8 mouse cellular contexts compared by ENCODE assay signal in the genomic region with DNA sequence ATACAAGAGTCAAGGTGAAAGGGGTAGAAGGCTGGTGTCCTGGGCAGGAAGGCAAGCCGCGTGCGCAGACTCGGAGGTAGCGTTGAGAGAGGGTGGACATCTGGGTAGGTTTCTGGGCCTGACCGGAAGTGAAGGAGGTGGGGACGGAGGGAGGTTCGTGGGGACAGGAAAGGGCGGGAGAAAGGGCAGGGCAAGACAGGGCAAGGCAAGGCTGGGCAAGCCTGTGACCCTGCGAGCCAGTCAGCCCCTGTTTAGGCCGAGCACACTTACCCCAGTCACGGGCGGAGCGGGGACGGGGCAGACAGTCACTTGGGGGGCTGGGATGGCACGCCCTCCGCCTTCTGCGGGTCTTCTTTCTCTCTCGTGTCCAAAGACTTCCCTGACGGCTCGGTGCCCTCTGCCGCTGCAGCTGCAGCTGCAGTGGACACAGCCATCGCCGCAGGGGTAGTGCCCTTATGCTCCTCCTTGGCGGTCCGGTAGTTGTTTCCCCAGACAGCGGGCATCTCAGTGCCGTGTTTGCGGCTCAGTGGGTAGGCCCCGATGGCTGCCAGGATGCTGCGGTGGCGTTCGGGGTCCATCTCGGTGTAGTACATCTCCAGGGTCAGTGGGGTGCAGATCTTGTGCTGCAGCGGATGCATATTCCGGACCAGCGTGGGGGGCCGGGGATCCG. TPM values are rescaled to one million over a fixed set of nuclear protein-coding genes. Genes with fewer than 3 reads are reported as not detected.
DNase-seq lines count a peak whose midpoint lies in the region; ATAC-seq and TF ChIP-seq lines count a peak whose summit lies in the region.

No protein-coding gene starts in this region.

- peaks cover 55% of the 10 kb centered on the region for H3K27me3 ChIP-seq in E14TG2a.4 (ENCODE audit: insufficient read depth, low read length)
- H3K27me3 ChIP-seq in heart, postnatal 0 days (ENCODE audit: control insufficient read depth, insufficient read depth, low read length): peaks cover 30% of the 10 kb centered on the region
- no peaks in the 10 kb centered on the region; the same call in 1 of the 2 replicates for H3K27me3 ChIP-seq in lung, postnatal 0 days (replicated peaks; ENCODE audit: insufficient read depth, low read length)

- peak overlapping the region; percentile 37; the same call in 1 of the 2 replicates for H3K9ac ChIP-seq in heart, postnatal 0 days (replicated peaks; ENCODE audit: low read depth, low read length)
- 0 out of 2 replicates have a peak overlapping the region, but pooled peaks have one; percentile 19 for H3K9ac ChIP-seq in lung, postnatal 0 days (replicated peaks; ENCODE audit: low read depth)

- peak overlapping the region; percentile 75 for H3K4me3 ChIP-seq in E14TG2a.4 (replicated peaks; ENCODE audit: low read length)
- H3K4me3 ChIP-seq in brown adipose tissue, adult 24 weeks (ENCODE audit: insufficient read depth, low read depth, low read length): peak overlapping the region; percentile 47
- peak overlapping the region; percentile 38 for H3K4me3 ChIP-seq in heart, postnatal 0 days (ENCODE audit: low read depth, low read length)
- H3K4me3 ChIP-seq in lung, postnatal 0 days (ENCODE audit: low read depth, low read length): peak overlapping the region; percentile 19
- no peak overlapping the region; the same call in 1 of the 2 replicates for H3K4me3 ChIP-seq in layer of hippocampus, adult 2 months

- no peak for TF ChIP-seq EP300 in heart, postnatal 0 days (IDR thresholded peaks at IDR 0.05; ENCODE audit: low read depth)
- TF ChIP-seq EP300 in lung, postnatal 0 days (IDR thresholded peaks at IDR 0.05): no peak

- no peak overlapping the region for H3K27ac ChIP-seq in brown adipose tissue, adult 24 weeks (replicated peaks; ENCODE audit: low read depth, low read length)
- H3K27ac ChIP-seq in heart, postnatal 0 days (ENCODE audit: low read depth): no peak overlapping the region
- no peak overlapping the region for H3K27ac ChIP-seq in lung, postnatal 0 days (ENCODE audit: low read length)
- no peak overlapping the region for H3K27ac ChIP-seq in layer of hippocampus, adult 2 months

- peaks cover 16% of the 10 kb centered on the region; the same call in 1 of the 2 replicates for H3K4me1 ChIP-seq in E14TG2a.4 (replicated peaks; ENCODE audit: low read depth, low read length)
- H3K4me1 ChIP-seq in brown adipose tissue, adult 24 weeks (ENCODE audit: control insufficient read depth, insufficient read depth, insufficient read length, low read length): no peaks in the 10 kb centered on the region
- no peaks in the 10 kb centered on the region for H3K4me1 ChIP-seq in heart, postnatal 0 days (ENCODE audit: control insufficient read depth, insufficient read depth)
- H3K4me1 ChIP-seq in lung, postnatal 0 days (ENCODE audit: insufficient read depth, low read depth, low read length): no peaks in the 10 kb centered on the region

- DNase-seq in heart, postnatal 0 days (ENCODE audit: low spot score): no peak
- DNase-seq in lung, postnatal 0 days (ENCODE audit: low spot score): peak; percentile 38
- no peak for DNase-seq in urinary bladder, postnatal 4 days (ENCODE audit: low spot score in 2 of 2)
- DNase-seq in thymus, postnatal 0 days (ENCODE audit: low spot score): no peak
- DNase-seq in layer of hippocampus, adult 2 months (ENCODE audit: low spot score in 2 of 2): no peak

- no peaks in the 10 kb centered on the region for H3K9me3 ChIP-seq in E14TG2a.4 (ENCODE audit: low read length)
- no peaks in the 10 kb centered on the region for H3K9me3 ChIP-seq in heart, postnatal 0 days (replicated peaks; ENCODE audit: control insufficient read depth, low read length)
- H3K9me3 ChIP-seq in lung, postnatal 0 days (ENCODE audit: low read length): no peaks in the 10 kb centered on the region

- no peak for TF ChIP-seq CTCF in E14TG2a.4 (conservative IDR thresholded peaks at IDR 0.05; ENCODE audit: low read length)
- TF ChIP-seq CTCF in heart, postnatal 0 days (IDR thresholded peaks at IDR 0.05; ENCODE audit: low read depth): no peak
- no peak for TF ChIP-seq CTCF in lung, postnatal 0 days (IDR thresholded peaks at IDR 0.05)
- TF ChIP-seq CTCF in layer of hippocampus, adult 2 months (conservative IDR thresholded peaks at IDR 0.05): no peak

- H3K36me3 ChIP-seq in E14TG2a.4 (ENCODE audit: insufficient read depth, low read length): no peaks in the 10 kb centered on the region
- no peaks in the 10 kb centered on the region for H3K36me3 ChIP-seq in heart, postnatal 0 days (replicated peaks; ENCODE audit: control insufficient read depth, insufficient read depth, low read length)
- no peaks in the 10 kb centered on the region for H3K36me3 ChIP-seq in lung, postnatal 0 days (ENCODE audit: insufficient read depth, low read length)

- peak overlapping the region; percentile 67 for H3K4me2 ChIP-seq in heart, postnatal 0 days (ENCODE audit: low read depth, low read length)
- peak overlapping the region; percentile 50 for H3K4me2 ChIP-seq in lung, postnatal 0 days (replicated peaks; ENCODE audit: low read depth, low read length)

- 27% methylated on average over 37 of the region's 39 CpGs for WGBS in heart, postnatal 0 days
- 37% methylated on average over 38 of the region's 39 CpGs for WGBS in lung, postnatal 0 days

- peak; percentile 64 for ATAC-seq in heart, postnatal 0 days (ENCODE audit: insufficient read depth, low read depth)
- peak; percentile 62 for ATAC-seq in lung, postnatal 0 days
- no peak for ATAC-seq in erythroblast, adult 5-6 weeks (replicated peaks; ENCODE audit: low FRiP score, poor library complexity, severe bottlenecking)

RNA-seq across cellular contexts. Expression of a gene that starts 12.2 kb away (rescaled TPM):
- not detected in 2 replicates for polyA plus RNA-seq in brown adipose tissue, adult 24 weeks (2012; ENCODE audit: insufficient read depth, insufficient read length, missing spikeins)
- 1.9 and 4.1 TPM in 2 replicates for total RNA-seq in heart, postnatal 0 days (2014; rRNA removed; ENCODE audit: low replicate concordance)
- polyA plus RNA-seq in heart, postnatal 0 days (2015; fragmentation: Nextera tagmentation; extraction: Ambion mirVana): 0.40 and 0.70 TPM in 2 replicates
- polyA plus RNA-seq in lung, postnatal 0 days (2015; fragmentation: Nextera tagmentation; extraction: Ambion mirVana): 0.29 TPM in 2 replicates
- not detected in 2 replicates for total RNA-seq in erythroblast, adult 5-6 weeks (2015; ENCODE audit: low replicate concordance)
- total RNA-seq in erythroblast, adult 5-6 weeks (2017; ENCODE audit: low replicate concordance): not detected in 2 replicates
- polyA plus RNA-seq in thymus, postnatal 0 days (2015; fragmentation: Nextera tagmentation; extraction: Ambion mirVana): 0.44 and 0.52 TPM in 2 replicates
- total RNA-seq in layer of hippocampus, adult 2 months (2021): 100 to 1,000 TPM; 255 to 267 TPM

RNA-seq across cellular contexts. Expression of a gene that starts 21.3 kb away (rescaled TPM):
- polyA plus RNA-seq in brown adipose tissue, adult 24 weeks (2012; ENCODE audit: insufficient read depth, insufficient read length, missing spikeins): not detected in 2 replicates
- total RNA-seq in heart, postnatal 0 days (2014; rRNA removed; ENCODE audit: low replicate concordance): not detected in 2 replicates
- polyA plus RNA-seq in heart, postnatal 0 days (2015; fragmentation: Nextera tagmentation; extraction: Ambion mirVana): not detected in 2 replicates
- polyA plus RNA-seq in lung, postnatal 0 days (2015; fragmentation: Nextera tagmentation; extraction: Ambion mirVana): not detected in 2 replicates
- not detected in 2 replicates for total RNA-seq in erythroblast, adult 5-6 weeks (2015; ENCODE audit: low replicate concordance)
- not detected in 2 replicates for total RNA-seq in erythroblast, adult 5-6 weeks (2017; ENCODE audit: low replicate concordance)
- 0.21 and 0.25 TPM in 2 replicates for polyA plus RNA-seq in thymus, postnatal 0 days (2015; fragmentation: Nextera tagmentation; extraction: Ambion mirVana)
- total RNA-seq in layer of hippocampus, adult 2 months (2021): under 1 TPM in 1 of 2 experiments, not detected in 1; 0.15 TPM

RNA-seq across cellular contexts. Expression of a gene that starts 23.0 kb away (rescaled TPM):
- not detected in 2 replicates for polyA plus RNA-seq in brown adipose tissue, adult 24 weeks (2012; ENCODE audit: insufficient read depth, insufficient read length, missing spikeins)
- total RNA-seq in heart, postnatal 0 days (2014; rRNA removed; ENCODE audit: low replicate concordance): not detected in 2 replicates
- polyA plus RNA-seq in heart, postnatal 0 days (2015; fragmentation: Nextera tagmentation; extraction: Ambion mirVana): 0.27 and 0.33 TPM in 2 replicates
- polyA plus RNA-seq in lung, postnatal 0 days (2015; fragmentation: Nextera tagmentation; extraction: Ambion mirVana): not detected in 2 replicates
- not detected in 2 replicates for total RNA-seq in erythroblast, adult 5-6 weeks (2015; ENCODE audit: low replicate concordance)
- total RNA-seq in erythroblast, adult 5-6 weeks (2017; ENCODE audit: low replicate concordance): not detected in 2 replicates
- polyA plus RNA-seq in thymus, postnatal 0 days (2015; fragmentation: Nextera tagmentation; extraction: Ambion mirVana): 1.5 and 2.3 TPM in 2 replicates
- not detected for total RNA-seq in layer of hippocampus, adult 2 months (2021)

RNA-seq across cellular contexts. Expression of a gene that starts 32.1 kb away (rescaled TPM):
- 211 and 236 TPM in 2 replicates for polyA plus RNA-seq in brown adipose tissue, adult 24 weeks (2012; ENCODE audit: insufficient read depth, insufficient read length, missing spikeins)
- 64.2 and 79.4 TPM in 2 replicates for total RNA-seq in heart, postnatal 0 days (2014; rRNA removed; ENCODE audit: low replicate concordance)
- 158 and 164 TPM in 2 replicates for polyA plus RNA-seq in heart, postnatal 0 days (2015; fragmentation: Nextera tagmentation; extraction: Ambion mirVana)
- polyA plus RNA-seq in lung, postnatal 0 days (2015; fragmentation: Nextera tagmentation; extraction: Ambion mirVana): 18.8 and 19.0 TPM in 2 replicates
- 6.1 TPM in 1 of 2 replicates, not detected in the other for total RNA-seq in erythroblast, adult 5-6 weeks (2015; ENCODE audit: low replicate concordance)
- 2.1 TPM in 1 of 2 replicates, not detected in the other for total RNA-seq in erythroblast, adult 5-6 weeks (2017; ENCODE audit: low replicate concordance)
- 27.8 and 28.6 TPM in 2 replicates for polyA plus RNA-seq in thymus, postnatal 0 days (2015; fragmentation: Nextera tagmentation; extraction: Ambion mirVana)
- total RNA-seq in layer of hippocampus, adult 2 months (2021): 10 to 100 TPM; 46.6 to 48.5 TPM

RNA-seq across cellular contexts. Expression of a gene that starts 33.7 kb away (rescaled TPM):
- polyA plus RNA-seq in brown adipose tissue, adult 24 weeks (2012; ENCODE audit: insufficient read depth, insufficient read length, missing spikeins): 8.6 and 9.1 TPM in 2 replicates
- 28.2 and 53.1 TPM in 2 replicates for total RNA-seq in heart, postnatal 0 days (2014; rRNA removed; ENCODE audit: low replicate concordance)
- 21.8 and 24.5 TPM in 2 replicates for polyA plus RNA-seq in heart, postnatal 0 days (2015; fragmentation: Nextera tagmentation; extraction: Ambion mirVana)
- 20.8 and 22.4 TPM in 2 replicates for polyA plus RNA-seq in lung, postnatal 0 days (2015; fragmentation: Nextera tagmentation; extraction: Ambion mirVana)
- 9.4 and 14.6 TPM in 2 replicates for total RNA-seq in erythroblast, adult 5-6 weeks (2015; ENCODE audit: low replicate concordance)
- total RNA-seq in erythroblast, adult 5-6 weeks (2017; ENCODE audit: low replicate concordance): 8.3 and 9.6 TPM in 2 replicates
- 42.2 TPM in 2 replicates for polyA plus RNA-seq in thymus, postnatal 0 days (2015; fragmentation: Nextera tagmentation; extraction: Ambion mirVana)
- 10 to 100 TPM; 39.9 to 40.6 TPM for total RNA-seq in layer of hippocampus, adult 2 months (2021)
